ENCODE assay signal across 17 mouse cellular contexts in the genomic region with DNA sequence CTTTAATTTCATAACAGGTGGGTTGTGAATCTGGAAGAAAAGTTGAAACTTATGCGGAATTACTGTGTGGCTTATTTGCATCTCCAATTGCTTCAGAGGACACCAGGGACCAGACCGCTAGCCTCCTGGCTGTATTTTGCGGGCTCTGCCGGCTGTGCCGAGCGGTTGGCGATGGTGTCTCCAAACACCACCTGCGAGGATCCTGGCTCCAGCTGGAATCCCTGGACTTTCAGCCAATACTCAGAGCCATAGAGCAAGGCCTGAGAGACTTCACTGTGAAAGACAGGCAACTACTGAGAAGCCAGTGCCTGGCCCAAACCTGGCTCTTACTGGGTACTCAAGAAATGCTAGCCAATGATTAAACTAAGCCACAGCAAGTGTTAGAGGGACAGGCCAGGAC.
A peak's percentile ranks its signal among the peaks of the same experiment; 100 is the strongest.
DNase-seq lines count a peak whose midpoint lies in the region; TF ChIP-seq lines count a peak whose summit lies in the region.
"Had no signal": no experiment of that assay in that cellular context is flagged by ENCODE, and none has a peak within 500 bp of the region (broad histone marks: within the 10 kb centered on the region; RNA-seq: fewer than 3 reads in every experiment).

No protein-coding gene starts in this region.

- H3K27ac ChIP-seq in cerebellum, adult 2 months (ENCODE audit: insufficient read depth, low read length): no peak overlapping the region
- H3K27ac ChIP-seq: forebrain, embryonic 10.5 days; gastrocnemius, adult 2 months; hindbrain, embryonic 12.5 days; hindbrain, embryonic 15.5 days had no signal

- H3K4me1 ChIP-seq in cerebellum, adult 2 months (ENCODE audit: control insufficient read depth, insufficient read depth, low read length): peaks cover 5% of the 10 kb centered on the region; the same call in 1 of the 2 replicates
- H3K4me1 ChIP-seq: forebrain, embryonic 10.5 days; hindbrain, embryonic 12.5 days had no signal

- intact Hi-C loops in left cerebral cortex, postnatal 36 days (cut with DNase I): no loop called here

- no peak for TF ChIP-seq CTCF in cerebellum, adult 2 months (IDR thresholded peaks at IDR 0.05; ENCODE audit: borderline replicate concordance, insufficient read depth, low read depth, low read length)

- H3K27me3 ChIP-seq in cerebellum, adult 2 months (ENCODE audit: control insufficient read depth, insufficient read depth, low read length): no peaks in the 10 kb centered on the region
- H3K27me3 ChIP-seq: hindbrain, embryonic 12.5 days; hindbrain, embryonic 15.5 days had no signal

- no peak overlapping the region for H3K4me3 ChIP-seq in cerebellum, adult 2 months (replicated peaks; ENCODE audit: insufficient read depth, low read depth, low read length)
- H3K4me3 ChIP-seq: forebrain, embryonic 10.5 days; gastrocnemius, adult 2 months; hindbrain, embryonic 12.5 days; hindbrain, embryonic 15.5 days had no signal

- TF ChIP-seq POLR2A in cerebellum, adult 2 months (IDR thresholded peaks at IDR 0.05; ENCODE audit: borderline replicate concordance, insufficient read depth, low read length): no peak

- WGBS in cerebellum, adult 2 months: 42% methylated on average over 8 of the region's 8 CpGs

- peak; percentile 30 for DNase-seq in cerebellum, adult 11-12 months
- no peak for DNase-seq in cerebellum, postnatal 4 days (ENCODE audit: low spot score in 2 of 2)
- DNase-seq in cerebellum, adult 2 months: peak; percentile 33 to 64
- peak; percentile 37 to 63 for DNase-seq in cerebellum, postnatal 10 days
- DNase-seq in cerebellum, postnatal 36 days: peak; percentile 39 to 53
- DNase-seq in left cerebral cortex, postnatal 36 days (ENCODE audit: low spot score in 2 of 2): no peak
- DNase-seq in lung, postnatal 4 days: no peak
- DNase-seq: adrenal gland, postnatal 10 days; B cell, adult 2 months; forebrain, postnatal 0 days; gastrocnemius, adult 2 months; gastrocnemius, postnatal 14 days; heart, adult 11 months; kidney, adult 8-10 months had no signal

Comparison
In these comparisons a context has a peak if more than half of its experiments do, and no peak if none do; other contexts are left out.
1. DNase-seq: peak in cerebellum, adult 11-12 months (single experiment), cerebellum, adult 2 months (2 of 2), cerebellum, postnatal 10 days (2 of 2) and cerebellum, postnatal 36 days (2 of 2); none in cerebellum, postnatal 4 days (0 of 2), left cerebral cortex, postnatal 36 days (0 of 2) and lung, postnatal 4 days (0 of 2).